ENCODE assay signal across 9 mouse cellular contexts in the genomic region with DNA sequence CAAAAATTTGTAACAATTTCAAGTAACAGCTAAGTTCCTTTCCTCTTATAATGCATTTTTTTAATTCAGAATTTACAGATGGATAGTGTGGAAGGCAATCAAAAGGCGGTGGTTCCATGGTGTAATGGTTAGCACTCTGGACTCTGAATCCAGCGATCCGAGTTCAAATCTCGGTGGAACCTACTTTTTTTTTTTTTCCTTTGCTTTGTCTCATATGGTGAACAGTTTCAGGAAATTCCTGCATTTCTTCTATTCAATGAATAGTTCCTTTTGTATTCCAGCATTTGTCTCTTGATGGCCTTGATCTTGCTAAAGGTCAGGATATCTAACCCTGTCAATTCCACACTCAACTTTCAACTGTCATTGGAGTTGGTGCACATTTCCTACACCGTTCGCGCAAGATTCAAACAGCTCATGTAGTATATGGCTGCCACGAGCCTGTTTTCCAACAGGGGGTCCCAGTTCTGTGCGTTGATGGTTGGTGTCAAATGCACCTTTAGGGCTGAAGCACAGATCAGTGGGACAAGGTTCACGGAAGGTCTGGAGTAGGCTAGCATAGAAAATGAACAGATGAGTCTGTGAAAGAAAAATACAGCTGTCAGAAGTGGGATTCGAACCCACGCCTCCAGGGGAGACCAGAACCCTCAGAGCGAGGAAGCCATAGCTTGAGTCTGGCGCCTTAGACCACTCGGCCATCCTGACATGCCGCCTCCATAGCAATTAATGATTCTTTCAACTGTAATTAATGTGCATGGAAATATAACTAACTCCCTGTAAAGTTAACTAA. TPM values are rescaled to one million over a fixed set of nuclear protein-coding genes. Genes with fewer than 3 reads are reported as not detected.
A peak's percentile ranks its signal among the peaks of the same experiment; 100 is the strongest.
DNase-seq lines count a peak whose midpoint lies in the region; ATAC-seq and TF ChIP-seq lines count a peak whose summit lies in the region.
"Had no signal": no experiment of that assay in that cellular context is flagged by ENCODE, and none has a peak within 500 bp of the region (broad histone marks: within the 10 kb centered on the region; RNA-seq: fewer than 3 reads in every experiment).

No protein-coding gene starts in this region.

- H3K4me1 ChIP-seq in intestine, postnatal 0 days (replicated peaks; ENCODE audit: control insufficient read depth, insufficient read depth, low read length), result no peaks in the 10 kb centered on the region; the same call in 1 of the 2 replicates
- peaks cover 19% of the 10 kb centered on the region for H3K4me1 ChIP-seq in limb, embryonic 15.5 days
- H3K4me1 ChIP-seq in midbrain, embryonic 14.5 days (ENCODE audit: control insufficient read depth, insufficient read depth, low read length), result peaks cover 8% of the 10 kb centered on the region; the same call in 1 of the 2 replicates
- H3K4me1 ChIP-seq in stomach, embryonic 15.5 days, result 0 out of 2 replicates have a peak, but pooled peaks cover 2% of the 10 kb centered on the region

- peak; percentile 92 for DNase-seq in 416B (ENCODE audit: low read depth)
- peak; percentile 88 for DNase-seq in adipocyte (ENCODE audit: low spot score)
- DNase-seq in embryo, embryonic 9.5 days (ENCODE audit: extremely low spot score), result peak; percentile 93
- DNase-seq in gastrocnemius, postnatal 36 days, result peak; percentile 31 to 35
- peak; percentile 88 for DNase-seq in midbrain, embryonic 14.5 days

- peak overlapping the region; percentile 67 for H3K4me2 ChIP-seq in intestine, postnatal 0 days (replicated peaks; ENCODE audit: low read depth)
- H3K4me2 ChIP-seq in limb, embryonic 15.5 days, result peak overlapping the region; percentile 57
- H3K4me2 ChIP-seq in midbrain, embryonic 14.5 days (ENCODE audit: low read length), result peak overlapping the region; percentile 65
- H3K4me2 ChIP-seq in stomach, embryonic 15.5 days, result peak overlapping the region; percentile 67

- no peak overlapping the region for H3K27ac ChIP-seq in intestine, postnatal 0 days (ENCODE audit: low read depth, low read length)
- H3K27ac ChIP-seq in limb, embryonic 15.5 days, result peak overlapping the region; percentile 79
- no peak overlapping the region for H3K27ac ChIP-seq in midbrain, embryonic 14.5 days (replicated peaks; ENCODE audit: low read depth, low read length)
- peak overlapping the region; percentile 85 for H3K27ac ChIP-seq in stomach, embryonic 15.5 days

- H3K36me3 ChIP-seq in intestine, postnatal 0 days (ENCODE audit: control insufficient read depth, insufficient read depth), result no peaks in the 10 kb centered on the region
- H3K36me3 ChIP-seq in limb, embryonic 15.5 days, result no peaks in the 10 kb centered on the region
- no peaks in the 10 kb centered on the region for H3K36me3 ChIP-seq in midbrain, embryonic 14.5 days (ENCODE audit: control insufficient read depth, insufficient read depth, low read length)
- H3K36me3 ChIP-seq in stomach, embryonic 15.5 days, result no peaks in the 10 kb centered on the region

- 0 out of 2 replicates have a peak overlapping the region, but pooled peaks have one; percentile 34 for H3K9ac ChIP-seq in intestine, postnatal 0 days (ENCODE audit: low read depth, low read length)
- H3K9ac ChIP-seq in limb, embryonic 15.5 days, result 0 out of 2 replicates have a peak overlapping the region, but pooled peaks have one; percentile 31
- no peak overlapping the region for H3K9ac ChIP-seq in midbrain, embryonic 14.5 days (replicated peaks; ENCODE audit: low read length)
- H3K9ac ChIP-seq in stomach, embryonic 15.5 days, result no peak overlapping the region

- 2% methylated on average over 16 of the region's 16 CpGs for WGBS in intestine, postnatal 0 days
- WGBS in limb, embryonic 15.5 days, result under 1% methylated on average over 16 of the region's 16 CpGs
- under 1% methylated on average over 16 of the region's 16 CpGs for WGBS in midbrain, embryonic 14.5 days
- 2% methylated on average over 16 of the region's 16 CpGs for WGBS in stomach, embryonic 15.5 days

- TF ChIP-seq CTCF in intestine, postnatal 0 days (IDR thresholded peaks at IDR 0.05; ENCODE audit: low read depth), result peak; percentile 26; the same call in 1 of the 2 replicates

- H3K27me3 ChIP-seq in intestine, postnatal 0 days (replicated peaks; ENCODE audit: control insufficient read depth, insufficient read depth, low read length), result no peaks in the 10 kb centered on the region
- H3K27me3 ChIP-seq in limb, embryonic 15.5 days, result no peaks in the 10 kb centered on the region
- no peaks in the 10 kb centered on the region for H3K27me3 ChIP-seq in midbrain, embryonic 14.5 days (ENCODE audit: control insufficient read depth, insufficient read depth, low read length)
- H3K27me3 ChIP-seq in stomach, embryonic 15.5 days (replicated peaks), result no peaks in the 10 kb centered on the region

- H3K4me3 ChIP-seq in intestine, postnatal 0 days (ENCODE audit: low read depth, low read length), result peak overlapping the region; percentile 44
- H3K4me3 ChIP-seq in limb, embryonic 15.5 days, result peak overlapping the region; percentile 50
- H3K4me3 ChIP-seq in midbrain, embryonic 14.5 days (replicated peaks; ENCODE audit: low read depth, low read length), result peak overlapping the region; percentile 53
- H3K4me3 ChIP-seq in stomach, embryonic 15.5 days (replicated peaks), result peak overlapping the region; percentile 45

- peak; percentile 49 for ATAC-seq in intestine, postnatal 0 days
- ATAC-seq in limb, embryonic 15.5 days (ENCODE audit: insufficient number of reproducible peaks, low FRiP score, low TSS enrichment, low read depth), result peak; percentile 64
- ATAC-seq in midbrain, embryonic 14.5 days (ENCODE audit: low FRiP score, low TSS enrichment), result peak; percentile 43; the same call in 1 of the 2 replicates
- peak; percentile 72 for ATAC-seq in stomach, embryonic 15.5 days (ENCODE audit: insufficient read depth, low FRiP score, low read depth)

- H3K9me3 ChIP-seq in intestine, postnatal 0 days (ENCODE audit: control insufficient read depth), result no peaks in the 10 kb centered on the region
- no peaks in the 10 kb centered on the region for H3K9me3 ChIP-seq in limb, embryonic 15.5 days
- no peaks in the 10 kb centered on the region for H3K9me3 ChIP-seq in midbrain, embryonic 14.5 days (ENCODE audit: control insufficient read depth, low read length)
- no peaks in the 10 kb centered on the region for H3K9me3 ChIP-seq in stomach, embryonic 15.5 days

- intact Hi-C loops in gastrocnemius, postnatal 36 days (cut with DNase I), result loop anchor here (5.0 kb wide), 1 partner anchor 540 kb away; no protein-coding TSS in a partner anchor

RNA-seq across cellular contexts. Expression of gene Trim27, which starts 6.8 kb away (rescaled TPM):
- 10 to 100 TPM; 19.8 to 20.7 TPM for total RNA-seq in gastrocnemius, postnatal 36 days (2021)
- polyA plus RNA-seq in intestine, postnatal 0 days (2015; fragmentation: Nextera tagmentation; extraction: Ambion mirVana), result 51.1 and 53.2 TPM in 2 replicates
- polyA plus RNA-seq in limb, embryonic 15.5 days (2015; fragmentation: Nextera tagmentation; extraction: Ambion mirVana), result 106 and 121 TPM in 2 replicates
- 78.2 and 84.3 TPM in 2 replicates for polyA plus RNA-seq in midbrain, embryonic 14.5 days (2014; fragmentation: Nextera tagmentation; extraction: Ambion mirVana)
- polyA plus RNA-seq in stomach, embryonic 15.5 days (2015; fragmentation: Nextera tagmentation; extraction: Ambion mirVana), result 132 and 143 TPM in 2 replicates

RNA-seq across cellular contexts. Expression of gene Olfr1368, which starts 26.8 kb away (rescaled TPM):
- not detected for total RNA-seq in gastrocnemius, postnatal 36 days (2021)
- not detected in 2 replicates for polyA plus RNA-seq in intestine, postnatal 0 days (2015; fragmentation: Nextera tagmentation; extraction: Ambion mirVana)
- polyA plus RNA-seq in limb, embryonic 15.5 days (2015; fragmentation: Nextera tagmentation; extraction: Ambion mirVana), result not detected in 2 replicates
- not detected in 2 replicates for polyA plus RNA-seq in midbrain, embryonic 14.5 days (2014; fragmentation: Nextera tagmentation; extraction: Ambion mirVana)
- polyA plus RNA-seq in stomach, embryonic 15.5 days (2015; fragmentation: Nextera tagmentation; extraction: Ambion mirVana), result not detected in 2 replicates
- polyA plus RNA-seq: frontal cortex, adult 2 months had no signal

RNA-seq across cellular contexts. Expression of gene Olfr263, which starts 43.0 kb away (rescaled TPM):
- total RNA-seq in gastrocnemius, postnatal 36 days (2021), result not detected
- not detected in 2 replicates for polyA plus RNA-seq in intestine, postnatal 0 days (2015; fragmentation: Nextera tagmentation; extraction: Ambion mirVana)
- polyA plus RNA-seq in limb, embryonic 15.5 days (2015; fragmentation: Nextera tagmentation; extraction: Ambion mirVana), result not detected in 2 replicates
- not detected in 2 replicates for polyA plus RNA-seq in midbrain, embryonic 14.5 days (2014; fragmentation: Nextera tagmentation; extraction: Ambion mirVana)
- not detected in 2 replicates for polyA plus RNA-seq in stomach, embryonic 15.5 days (2015; fragmentation: Nextera tagmentation; extraction: Ambion mirVana)
- polyA plus RNA-seq: frontal cortex, adult 2 months had no signal

Comparison
In these comparisons a context has a peak if more than half of its experiments do, and no peak if none do; other contexts are left out.
1. DNase-seq: peak in every context shown above with its lines; median percentile 93 in embryo, embryonic 9.5 days; 92 in 416B; 88 in adipocyte; 88 in midbrain, embryonic 14.5 days; 33 in gastrocnemius, postnatal 36 days.
2. H3K27ac ChIP-seq: peak in limb, embryonic 15.5 days (single experiment) and stomach, embryonic 15.5 days (single experiment); none in intestine, postnatal 0 days (single experiment) and midbrain, embryonic 14.5 days (single experiment).
3. H3K9ac ChIP-seq: peak in intestine, postnatal 0 days (single experiment) and limb, embryonic 15.5 days (single experiment); none in midbrain, embryonic 14.5 days (single experiment) and stomach, embryonic 15.5 days (single experiment).
4. Peak in every context shown above with its lines, with median percentiles within 50 percentile points of each other: ATAC-seq, H3K4me2 ChIP-seq and H3K4me3 ChIP-seq.